Mouse (Mus musculus) neural tube, embryonic 15.5 days (tissue): ENCODE results near the gene Gm11487. TPM values are rescaled to one million over a fixed set of nuclear protein-coding genes. Genes with fewer than 3 reads are reported as not detected.
"Not testable (repeated sequence)": the region's sequence is repeated elsewhere in the genome, so short reads cannot be mapped to it uniquely, and the experiment has no call there.

Source experiments
- ATAC-seq: fragments of 200-750 bp; cut with Nextera tagmentation; 2 replicates; pipeline ENCODE4 v1.8.0; 2017; ENCODE audit warnings: mild to moderate bottlenecking, moderate TSS enrichment, moderate library complexity; ENCODE audit not compliant: low FRiP score
- H3K27ac ChIP-seq: fragments of 300-500 bp; sonication (generic); replicated peaks from 2 replicates; pipeline ENCODE4 v1.5.1; 2015; ENCODE audit warnings: mild to moderate bottlenecking, inconsistent platforms
- H3K27me3 ChIP-seq: fragments of 300-500 bp; sonication (generic); replicated peaks from 2 replicates; pipeline ENCODE4 v1.6.1; 2015; ENCODE audit warnings: inconsistent platforms
- H3K36me3 ChIP-seq: fragments of 300-500 bp; sonication (generic); 2 replicates; pipeline ENCODE4 v1.6.1; 2015; ENCODE audit warnings: inconsistent platforms
- H3K4me1 ChIP-seq: fragments of 300-500 bp; sonication (generic); 2 replicates; pipeline ENCODE4 v1.6.1; 2015; ENCODE audit warnings: inconsistent platforms
- H3K4me2 ChIP-seq: fragments of 300-500 bp; sonication (generic); 2 replicates; pipeline ENCODE4 v1.6.1; 2015; ENCODE audit warnings: inconsistent platforms, mild to moderate bottlenecking, moderate library complexity
- H3K4me3 ChIP-seq: fragments of 300-500 bp; sonication (generic); replicated peaks from 2 replicates; pipeline ENCODE4 v1.5.1; 2015; ENCODE audit warnings: mild to moderate bottlenecking, inconsistent platforms
- H3K9ac ChIP-seq: fragments of 300-500 bp; sonication (generic); replicated peaks from 2 replicates; pipeline ENCODE4 v1.6.1; 2015; ENCODE audit warnings: mild to moderate bottlenecking, inconsistent platforms
- H3K9me3 ChIP-seq: fragments of 300-500 bp; sonication (generic); replicated peaks from 2 replicates; pipeline ENCODE4 v1.6.1; 2016; ENCODE audit warnings: inconsistent platforms
- WGBS: fragments of 180-500 bp; shearing (Covaris S2); methylation state at CpG from one replicate; pipeline ENCODE4 v1.1.7; 2015; ENCODE audit warnings: mixed read lengths; 5-methylcytosine and 5-hydroxymethylcytosine counted together
- polyA plus RNA-seq: library from polyadenylated mRNA; unstranded; fragments of >200 nt; fragmentation: Nextera tagmentation; extraction: Ambion mirVana; gene quantifications from 2 replicates; pipeline ENCODE4 v1.2.1, GENCODE M21; 2015

Gene Gm11487
- polyA plus RNA-seq, result not detected in 2 replicates

DNA sequence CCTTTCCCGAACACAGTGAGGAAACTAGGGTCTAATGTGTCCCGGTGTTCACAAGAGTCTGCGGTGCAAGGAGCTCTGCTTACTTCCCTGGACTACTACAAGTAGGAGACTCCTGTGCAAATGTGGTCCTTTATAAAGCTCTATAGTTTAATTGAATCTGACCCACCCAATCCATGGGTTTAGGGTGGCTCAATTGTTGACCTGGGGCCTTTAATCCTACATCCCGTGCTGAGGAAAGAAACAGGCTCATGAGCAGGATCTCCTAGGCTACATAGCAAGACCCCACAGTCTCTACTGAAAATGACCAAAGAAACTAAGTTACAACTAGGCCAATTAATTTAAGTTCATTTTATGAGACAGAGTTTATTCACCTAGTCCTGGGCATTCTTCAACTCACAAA is at the start of gene Gm11487:
Gm11487 (minus strand) TSS at position 101 of the 400 bp plus-strand sequence.
- not testable (repeated sequence) for ATAC-seq, H3K9ac ChIP-seq, H3K27ac ChIP-seq, H3K4me3 ChIP-seq, H3K27me3 ChIP-seq, H3K4me1 ChIP-seq, H3K4me2 ChIP-seq, H3K36me3 ChIP-seq, H3K9me3 ChIP-seq
- WGBS, result 92% methylated on average over 4 of the region's 4 CpGs

DNA sequence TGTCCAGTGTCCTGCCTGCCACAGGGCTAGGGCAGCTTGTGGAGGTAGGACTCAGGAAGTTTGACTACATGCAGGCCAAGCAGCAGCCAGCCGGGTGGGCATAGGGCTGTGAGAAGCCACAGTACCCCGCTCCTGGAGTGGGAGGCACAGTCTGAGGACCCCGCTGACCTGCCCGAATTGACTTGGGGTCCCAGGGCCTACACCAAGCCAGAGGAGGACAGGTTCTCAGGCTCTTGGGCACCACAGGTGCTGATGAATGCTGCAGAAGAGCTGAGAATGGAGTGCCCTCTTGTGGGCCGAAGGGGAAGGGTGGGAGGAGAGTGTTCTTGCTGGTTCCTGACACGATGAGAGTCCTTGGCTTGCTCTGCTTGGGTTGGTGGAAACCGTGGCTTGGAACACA is 39.8 kb upstream of the Gm11487 start:
- H3K9ac ChIP-seq, result no peak overlapping the region
- H3K4me3 ChIP-seq, result no peak overlapping the region
- no peak for ATAC-seq
- H3K36me3 ChIP-seq, result no peaks in the 10 kb centered on the region
- H3K4me2 ChIP-seq, result no peak overlapping the region
- 61% methylated on average over 7 of the region's 7 CpGs for WGBS
- no peak overlapping the region for H3K27ac ChIP-seq
- no peaks in the 10 kb centered on the region for H3K9me3 ChIP-seq
- no peaks in the 10 kb centered on the region for H3K27me3 ChIP-seq
- no peaks in the 10 kb centered on the region for H3K4me1 ChIP-seq

GRCm38 (mm10) chr4:73442568-73442967 is 37.7 kb upstream of the Gm11487 start:
- 64% methylated on average over 1 of the region's 1 CpGs for WGBS
- Histone ChIP-seq H3K36me3 (no peaks in the 10 kb centered on the region), H3K9me3 (no peaks in the 10 kb centered on the region), H3K27ac (no peak overlapping the region), H3K4me2 (no peak overlapping the region), H3K4me3 (no peak overlapping the region), H3K9ac (no peak overlapping the region), H3K27me3 (no peaks in the 10 kb centered on the region), H3K4me1 (no peaks in the 10 kb centered on the region)
- no peak for ATAC-seq

DNA sequence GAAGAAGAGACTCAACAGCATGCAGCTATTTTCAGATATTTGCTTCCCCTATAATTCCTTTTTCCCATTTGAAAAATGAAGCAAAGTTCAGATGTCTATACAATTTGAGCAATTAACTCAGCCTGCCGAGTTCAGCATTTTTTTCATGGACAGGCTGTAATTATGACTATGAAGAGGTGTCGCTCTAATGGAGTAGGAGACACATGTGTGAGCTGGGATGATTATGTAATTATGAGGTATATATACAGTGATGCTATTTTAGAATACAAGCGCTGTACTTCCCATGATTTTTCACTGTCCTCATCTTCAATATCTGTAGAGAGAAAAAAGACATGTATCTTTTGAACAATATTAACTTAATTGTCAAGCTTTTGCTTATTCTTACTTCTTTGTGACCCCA is 21.0 kb upstream of the Gm11487 start:
- no peak overlapping the region for H3K27ac ChIP-seq
- H3K4me2 ChIP-seq, result no peak overlapping the region
- no peak overlapping the region for H3K4me3 ChIP-seq
- H3K27me3 ChIP-seq, result no peaks in the 10 kb centered on the region
- no peaks in the 10 kb centered on the region for H3K36me3 ChIP-seq
- no peaks in the 10 kb centered on the region for H3K4me1 ChIP-seq
- 83% methylated on average over 3 of the region's 3 CpGs for WGBS
- ATAC-seq, result no peak
- no peaks in the 10 kb centered on the region for H3K9me3 ChIP-seq
- H3K9ac ChIP-seq, result no peak overlapping the region

- Histone ChIP-seq H3K9me3 (no peaks in the 10 kb centered on the region), H3K9ac (no peak overlapping the region), H3K4me3 (no peak overlapping the region), H3K4me1 (no peaks in the 10 kb centered on the region), H3K27me3 (no peaks in the 10 kb centered on the region), H3K36me3 (no peaks in the 10 kb centered on the region), H3K4me2 (no peak overlapping the region), H3K27ac (no peak overlapping the region)
- WGBS, result 96% methylated on average over 12 of the region's 12 CpGs
- no peak for ATAC-seq
Measured at GRCm38 (mm10) chr4:73423049-73423448, 18.2 kb upstream of the Gm11487 start.

DNA sequence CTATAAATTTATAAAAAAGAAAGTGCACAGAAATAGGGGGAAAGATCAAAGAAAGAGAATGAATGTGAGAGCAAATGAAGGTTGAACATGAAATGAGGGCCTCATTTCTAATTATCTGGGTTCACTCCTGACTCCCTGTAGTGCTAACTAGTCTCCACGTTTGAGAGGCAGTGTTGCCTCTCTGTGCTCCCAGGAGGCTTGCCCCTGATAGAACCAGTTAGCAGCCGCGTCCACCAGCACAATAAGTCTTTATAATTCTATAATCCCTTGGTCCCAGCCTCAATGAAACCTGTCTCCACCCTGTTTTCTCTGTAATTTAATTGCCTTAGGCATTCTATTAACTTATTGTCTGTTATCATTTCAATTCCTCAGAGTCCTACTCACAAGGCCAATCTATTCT is 38.3 kb downstream of the Gm11487 start:
- Histone ChIP-seq H3K36me3 (no peaks in the 10 kb centered on the region), H3K9ac (no peak overlapping the region), H3K9me3 (no peaks in the 10 kb centered on the region), H3K4me1 (no peaks in the 10 kb centered on the region), H3K27me3 (no peaks in the 10 kb centered on the region), H3K4me2 (no peak overlapping the region), H3K27ac (no peak overlapping the region), H3K4me3 (no peak overlapping the region)
- 27% methylated on average over 3 of the region's 3 CpGs for WGBS
- no peak for ATAC-seq

Other genes starting within 250 kb of the Gm11487 start
- not detected in 2 replicates for gene Gm11238, start 202.8 kb upstream of the Gm11487 start, polyA plus RNA-seq
- gene Gm11237, start 217.9 kb upstream of the Gm11487 start, polyA plus RNA-seq, result not detected in 2 replicates
- gene Gm11236, start 233.0 kb upstream of the Gm11487 start, polyA plus RNA-seq, result not detected in 2 replicates